Mouse (Mus musculus) thymus, adult 2 months (tissue): ENCODE results near the gene Tsc1. TPM values are rescaled to one million over a fixed set of nuclear protein-coding genes. Genes with fewer than 3 reads are reported as not detected.
A peak's percentile ranks its signal among the peaks of the same experiment; 100 is the strongest.

Experiments
- DNase-seq: peaks from one replicate; pipeline ENCODE4 v3.0.0; 2021
- H3K27ac ChIP-seq: fragments of 200-500 bp; 2 replicates; pipeline ENCODE4 v1.5.1; 2012; ENCODE audit warnings: low read length, control low read depth; ENCODE audit not compliant: control insufficient read depth, insufficient read depth
- H3K27me3 ChIP-seq: fragments of 200-500 bp; 2 replicates; pipeline ENCODE4 v1.6.1; 2012; ENCODE audit warnings: mild to moderate bottlenecking, low read length, moderate library complexity, mixed read lengths; ENCODE audit not compliant: control insufficient read depth, insufficient read depth
- H3K36me3 ChIP-seq: fragments of 200-500 bp; 2 replicates; pipeline ENCODE4 v1.6.1; 2012; ENCODE audit warnings: mild to moderate bottlenecking, low read length, moderate library complexity; ENCODE audit not compliant: control insufficient read depth, insufficient read depth
- H3K4me1 ChIP-seq: fragments of 200-500 bp; replicated peaks from 2 replicates; pipeline ENCODE4 v1.6.1; 2012; ENCODE audit warnings: low read length; ENCODE audit not compliant: control insufficient read depth, insufficient read depth
- H3K4me3 ChIP-seq: fragments of 200-500 bp; 2 replicates; pipeline ENCODE4 v1.5.1; 2012; ENCODE audit warnings: mild to moderate bottlenecking, low read length, control low read depth, moderate library complexity; ENCODE audit not compliant: control insufficient read depth, insufficient read depth
- CTCF ChIP-seq: fragments of 200-500 bp; IDR thresholded peaks from 2 replicates; pipeline ENCODE4 v1.5.1; 2012; ENCODE audit warnings: mild to moderate bottlenecking, control low read depth, low read length, moderate library complexity, borderline replicate concordance; ENCODE audit not compliant: control insufficient read depth, poor library complexity, insufficient read depth; ENCODE audit errors: extremely low read depth
- POLR2A ChIP-seq: fragments of 200-500 bp; IDR thresholded peaks from 2 replicates; pipeline ENCODE4 v1.6.1; 2012; ENCODE audit warnings: mild to moderate bottlenecking, low read length, control low read depth, moderate library complexity; ENCODE audit not compliant: control insufficient read depth, poor library complexity, insufficient read depth; ENCODE audit errors: extremely low read depth
- WGBS: fragments of 180-500 bp; shearing (Covaris S2); methylation state at CpG from one replicate; pipeline ENCODE4 v1.1.7; 2018; 5-methylcytosine and 5-hydroxymethylcytosine counted together
- polyA plus RNA-seq: library from polyadenylated mRNA; depleted of rRNA; stranded (reverse); fragments of >200 nt; gene quantifications from 2 replicates; pipeline ENCODE4 v1.2.3, GENCODE M21; 2012

The Tsc1 gene
- polyA plus RNA-seq, 1 experiment: 24.7 TPM

- H3K4me1 ChIP-seq: peaks cover 31% of the 10 kb centered on the region
- no peak for DNase-seq
These were observed 42.1 kb upstream of the Tsc1 start for GRCm38 (mm10) chr2:28598692-28599568.

DNA sequence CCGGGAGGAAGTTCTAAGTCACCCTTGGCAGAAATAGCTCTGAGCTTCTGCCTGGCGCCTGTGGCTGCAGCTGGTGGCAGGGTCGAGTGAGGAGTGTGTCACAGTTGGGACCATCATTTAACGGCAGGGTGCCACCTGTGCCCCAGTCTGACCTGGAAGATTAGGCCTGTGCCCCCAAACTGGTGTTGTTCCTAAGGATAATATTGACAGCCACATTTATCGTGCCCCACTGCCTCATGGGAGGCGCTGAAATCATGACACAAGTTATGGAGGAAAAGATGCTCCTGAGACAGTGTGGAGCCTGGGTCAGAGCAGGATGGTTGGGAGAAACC lies 41.5 kb upstream of the Tsc1 start:
- Histone ChIP-seq H3K4me1 (peaks cover 31% of the 10 kb centered on the region), H3K4me3 (no peak overlapping the region), H3K27ac (no peak overlapping the region; the same call in 1 of the 2 replicates), H3K27me3 (no peaks in the 10 kb centered on the region), H3K36me3 (no peaks in the 10 kb centered on the region)
- peak; percentile 28 for DNase-seq
- WGBS: 17% methylated on average over 6 of the region's 6 CpGs
- TF ChIP-seq POLR2A (no peak), CTCF (no peak)

More at GRCm38 (mm10) chr2:28598692-28599568, 42.1 kb upstream of the Tsc1 start:
- 37% methylated on average over 12 of the region's 12 CpGs for WGBS
- no peaks in the 10 kb centered on the region for H3K36me3 ChIP-seq
- TF ChIP-seq CTCF (no peak), POLR2A (no peak)
- H3K27me3 ChIP-seq: no peaks in the 10 kb centered on the region
- H3K27ac ChIP-seq: peak overlapping the region; percentile 20; the same call in 1 of the 2 replicates
- no peak overlapping the region for H3K4me3 ChIP-seq

- Histone ChIP-seq H3K27ac (no peak overlapping the region), H3K27me3 (no peaks in the 10 kb centered on the region), H3K4me1 (peaks cover 35% of the 10 kb centered on the region), H3K4me3 (no peak overlapping the region), H3K36me3 (no peaks in the 10 kb centered on the region)
- DNase-seq: no peak
- WGBS: 81% methylated on average over 12 of the region's 12 CpGs
- TF ChIP-seq CTCF: no peak
- no peak for TF ChIP-seq POLR2A
These were observed 39.1 kb upstream of the Tsc1 start for GRCm38 (mm10) chr2:28601720-28602590.

DNA sequence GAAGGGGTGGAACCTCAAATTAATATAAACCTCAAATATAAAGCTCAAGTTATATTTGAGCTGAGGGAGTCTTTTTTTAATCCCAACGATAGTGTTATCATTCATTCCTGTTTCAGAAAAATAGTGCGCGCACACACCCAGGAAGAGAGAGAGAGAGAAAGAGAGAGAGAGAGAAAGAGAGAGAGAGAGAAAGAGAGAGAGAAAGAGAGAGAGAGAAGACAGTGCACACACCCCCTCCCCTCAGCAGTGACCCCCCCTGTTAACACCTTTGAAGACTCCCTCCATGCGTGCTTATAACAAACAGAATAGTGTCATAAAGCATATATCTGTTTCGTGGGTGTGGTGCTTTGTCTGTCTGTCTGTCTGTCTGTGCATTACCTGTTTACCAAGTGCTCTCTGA lies 37.5 kb upstream of the Tsc1 start:
- no peak for TF ChIP-seq POLR2A
- TF ChIP-seq CTCF: no peak
- H3K27ac ChIP-seq: no peak overlapping the region
- DNase-seq: no peak
- no peaks in the 10 kb centered on the region for H3K27me3 ChIP-seq
- H3K4me3 ChIP-seq: no peak overlapping the region
- H3K36me3 ChIP-seq: no peaks in the 10 kb centered on the region
- peaks cover 24% of the 10 kb centered on the region for H3K4me1 ChIP-seq
- WGBS: 92% methylated on average over 5 of the region's 5 CpGs

- Histone ChIP-seq H3K36me3 (no peaks in the 10 kb centered on the region), H3K4me3 (no peak overlapping the region), H3K27me3 (no peaks in the 10 kb centered on the region), H3K27ac (no peak overlapping the region), H3K4me1 (peaks cover 8% of the 10 kb centered on the region; the same call in 1 of the 2 replicates)
- DNase-seq: no peak
- WGBS: 38% methylated on average over 14 of the region's 14 CpGs
- TF ChIP-seq CTCF (no peak), POLR2A (no peak)
These were observed 35.1 kb upstream of the Tsc1 start for GRCm38 (mm10) chr2:28605789-28606541.
